Mouse (Mus musculus): ENCODE measurements around the gene Adgrg3.

The Adgrg3 gene

DNA sequence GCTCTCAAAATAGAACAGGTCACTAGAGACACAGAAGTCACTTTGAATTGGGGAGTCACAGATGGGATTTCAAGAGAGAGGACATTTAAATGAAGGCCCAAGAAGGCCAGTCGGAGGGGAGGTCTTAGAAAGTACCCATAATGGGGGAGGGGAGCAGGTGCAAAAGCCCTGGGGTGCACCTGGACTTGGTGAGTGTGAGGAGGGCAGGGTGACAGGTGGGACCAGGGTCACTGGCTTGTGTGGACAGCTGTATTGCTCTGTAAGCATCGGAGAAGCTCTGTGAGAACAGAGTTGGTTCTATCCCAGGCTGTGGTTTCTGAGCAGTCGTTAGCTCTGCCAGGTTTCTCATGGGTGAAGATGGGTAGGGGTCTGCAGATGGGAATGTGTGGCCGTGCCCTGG is 25.5 kb upstream of the Adgrg3 start:
- in situ Hi-C loops (cut with MboI; ENCODE audit: unreplicated experiment in 2 of 2): no loop called here

DNA sequence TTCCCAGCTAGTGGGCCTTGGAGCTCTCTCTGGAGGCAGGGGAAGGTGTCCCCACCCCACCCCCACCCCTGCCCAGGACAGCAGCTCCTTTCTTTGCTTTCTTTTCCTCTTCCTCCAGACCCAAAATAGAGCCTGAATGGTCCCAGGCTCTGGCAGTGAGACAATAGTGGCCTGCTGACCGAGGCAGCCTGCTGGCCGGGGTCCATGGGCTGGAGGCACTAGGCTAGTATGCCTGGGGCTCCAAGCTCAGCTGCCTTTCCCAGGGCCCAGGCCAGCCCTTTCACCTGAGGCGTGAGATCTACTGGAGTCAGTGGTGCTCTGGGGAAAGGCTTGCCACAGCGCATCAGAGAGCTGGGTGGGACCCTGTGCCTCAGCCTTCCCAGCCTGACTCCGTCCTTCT is 25.0 kb upstream of the Adgrg3 start:
- in situ Hi-C loops (cut with MboI; ENCODE audit: unreplicated experiment in 2 of 2): no loop called here

DNA sequence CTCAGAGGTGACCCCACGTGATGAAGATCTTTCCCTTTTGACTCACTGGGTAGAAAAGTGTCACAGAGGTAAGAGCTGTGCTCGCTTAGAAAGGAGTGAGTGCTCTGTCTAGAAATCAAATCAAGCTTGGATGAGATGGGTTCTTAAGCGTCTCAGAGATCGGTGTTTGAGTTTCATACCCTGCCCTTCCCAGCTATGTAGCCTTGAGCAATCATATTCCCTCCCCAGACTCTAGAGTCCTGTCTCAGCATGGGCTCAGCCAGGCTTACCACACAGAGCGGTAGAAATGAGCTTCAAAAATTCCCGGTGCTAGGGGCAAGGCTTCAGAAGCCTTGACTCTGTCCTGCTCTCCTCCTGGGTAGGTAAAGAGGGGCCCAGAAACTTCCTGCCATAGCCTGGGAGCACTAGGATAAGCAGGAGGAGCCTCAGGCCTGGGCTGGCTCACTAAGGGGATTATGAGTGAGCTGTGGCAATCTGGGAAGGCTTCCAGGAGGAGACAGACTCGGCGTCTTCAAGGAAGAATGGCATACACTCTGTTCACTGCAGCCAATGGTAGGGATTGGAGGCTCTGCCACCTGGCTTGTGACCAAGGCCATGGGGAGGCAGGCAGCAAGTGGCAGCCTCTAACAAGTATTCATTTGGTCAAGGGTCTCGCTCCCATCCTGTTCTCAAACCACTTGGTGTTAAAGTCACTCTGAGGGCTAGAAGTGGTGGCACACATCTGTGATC is 24.3 kb upstream of the Adgrg3 start:
- in situ Hi-C loops (cut with MboI; ENCODE audit: unreplicated experiment in 2 of 2): no loop called here

DNA sequence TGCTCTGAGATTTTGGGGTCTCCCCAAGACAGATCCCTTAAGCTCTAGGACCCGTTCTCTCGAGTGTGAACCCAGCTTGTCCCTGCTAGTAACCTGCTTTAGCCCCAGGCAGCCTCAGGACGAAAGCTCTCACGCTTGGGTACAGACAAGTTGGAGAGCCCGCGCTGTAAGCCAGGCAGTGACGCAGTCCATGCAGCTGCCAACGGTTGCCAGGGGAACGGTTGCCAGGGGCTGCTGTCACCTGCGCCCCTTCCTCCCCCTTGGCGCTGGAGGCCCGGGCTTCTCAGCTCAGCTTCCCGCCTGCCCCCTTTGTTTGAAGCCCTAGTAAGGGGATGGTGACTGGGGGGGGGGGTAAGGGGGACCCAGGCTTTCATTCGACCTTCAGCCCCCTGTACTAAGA is 23.5 kb upstream of the Adgrg3 start:
- in situ Hi-C loops (cut with MboI; ENCODE audit: unreplicated experiment in 2 of 2): no loop called here

DNA sequence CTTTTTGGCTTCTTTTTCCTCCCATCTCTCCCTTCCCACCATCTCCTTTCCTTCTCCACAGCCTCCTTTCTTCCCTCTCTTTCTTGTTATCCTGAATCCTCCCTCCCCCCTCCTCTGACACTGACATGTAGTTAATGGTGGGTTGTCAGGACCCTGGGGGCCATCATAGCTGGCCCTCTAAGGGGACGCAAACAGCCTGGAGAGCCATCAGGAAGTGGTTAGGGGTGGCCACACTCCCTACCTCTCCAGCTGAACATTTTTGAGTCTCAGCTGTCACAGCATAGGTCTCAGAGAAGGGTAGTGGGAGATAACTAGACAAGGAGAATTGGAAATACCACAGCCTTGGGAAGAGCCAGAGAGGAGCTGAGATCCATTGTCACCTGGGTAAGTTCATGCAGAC is 23.0 kb upstream of the Adgrg3 start:
- in situ Hi-C loops (cut with MboI; ENCODE audit: unreplicated experiment in 2 of 2): no loop called here

DNA sequence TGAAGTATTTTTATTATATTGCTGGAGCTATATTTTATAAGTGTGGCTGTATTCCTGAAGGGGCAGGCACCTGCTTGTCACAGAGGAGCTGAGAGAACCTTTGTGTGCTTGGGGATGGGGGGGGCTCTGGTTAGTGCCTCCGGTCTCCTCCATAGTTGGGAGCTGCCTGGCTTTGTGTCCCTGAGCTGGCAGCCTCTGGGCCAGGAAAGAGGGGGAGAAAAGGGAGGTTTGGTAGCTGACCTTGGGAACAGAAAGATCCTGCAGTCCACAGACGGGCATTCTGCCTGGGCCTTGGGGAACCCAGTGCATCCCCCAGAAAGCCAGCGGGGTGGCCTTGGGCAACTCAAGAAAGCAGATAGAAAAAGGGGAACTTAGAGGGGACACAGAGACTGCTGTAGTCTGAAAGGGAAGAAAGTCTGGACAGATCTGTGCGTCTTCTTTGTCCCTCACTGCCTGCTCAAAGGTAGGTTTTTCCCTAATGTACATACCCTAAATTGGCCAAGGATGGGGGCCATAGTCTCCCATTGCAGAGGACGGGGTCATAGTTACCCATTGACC is 22.1 kb upstream of the Adgrg3 start:
- in situ Hi-C loops (cut with MboI; ENCODE audit: unreplicated experiment in 2 of 2): no loop called here

DNA sequence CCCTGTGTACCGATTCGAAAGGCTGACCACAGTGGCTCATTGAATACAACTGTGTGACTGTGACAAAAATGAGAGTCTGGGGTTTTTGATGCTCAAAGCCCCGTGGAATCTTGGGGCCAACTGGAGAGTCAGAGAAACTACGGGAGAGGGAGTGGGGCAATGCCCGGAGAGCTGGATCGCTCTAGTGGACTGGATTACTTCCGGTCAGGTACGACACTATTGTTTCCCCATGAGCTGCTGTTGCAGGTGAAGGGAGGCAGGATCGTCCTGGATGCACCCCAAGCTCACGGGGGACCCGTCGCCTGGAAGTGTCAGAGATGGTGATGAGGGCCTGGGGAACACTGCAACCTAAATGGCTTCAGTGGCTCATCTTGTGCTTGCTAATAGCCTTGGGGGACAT is 21.5 kb upstream of the Adgrg3 start:
- in situ Hi-C loops (cut with MboI; ENCODE audit: unreplicated experiment in 2 of 2): no loop called here

DNA sequence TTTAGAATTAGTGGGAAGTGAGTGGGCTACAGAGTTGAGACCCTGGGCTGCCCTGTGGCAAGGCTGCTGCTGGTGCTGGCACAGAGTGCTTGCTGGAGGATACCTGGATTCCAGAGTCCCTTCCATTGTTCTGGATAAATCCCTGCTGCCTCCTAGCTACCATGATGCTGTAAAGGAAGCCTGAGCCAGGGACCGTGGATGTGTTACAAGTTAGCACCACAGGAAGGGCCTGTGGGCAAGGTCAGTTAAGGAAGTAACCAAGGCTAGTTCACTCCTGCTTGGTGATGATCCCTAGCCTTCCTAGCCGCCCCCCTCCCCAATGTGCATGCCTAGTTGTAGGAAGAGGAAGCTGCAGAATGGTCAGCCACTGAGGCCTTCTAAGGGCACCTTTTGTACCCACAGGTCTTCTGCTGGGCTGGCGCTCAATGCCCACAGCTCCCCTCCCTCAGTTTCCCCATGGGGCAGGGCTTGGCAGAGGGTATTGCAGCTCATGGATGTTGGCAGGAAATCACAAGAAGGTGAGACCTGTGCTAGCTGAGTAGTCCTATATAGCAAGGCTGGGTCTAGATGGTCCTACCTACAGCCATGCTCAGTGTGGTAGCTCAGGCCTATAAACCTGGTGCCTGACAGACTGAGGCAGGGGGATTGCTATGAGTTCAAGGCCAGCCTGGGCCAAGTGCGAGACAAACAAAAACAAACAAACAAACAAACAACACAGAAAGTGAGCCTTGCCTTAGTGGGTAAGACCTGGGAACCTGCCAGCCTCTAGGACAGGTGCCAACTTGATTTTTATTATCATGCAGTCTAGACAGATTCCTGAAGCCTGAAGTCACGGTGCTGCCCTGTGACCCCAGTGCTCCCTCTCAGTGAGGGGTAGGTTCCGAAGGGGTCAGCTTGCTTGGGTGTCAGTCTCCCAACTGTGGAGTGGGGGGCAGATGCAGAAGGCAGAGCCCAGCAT is 20.3 kb upstream of the Adgrg3 start:
- in situ Hi-C loops (cut with MboI; ENCODE audit: unreplicated experiment in 2 of 2): no loop called here

DNA sequence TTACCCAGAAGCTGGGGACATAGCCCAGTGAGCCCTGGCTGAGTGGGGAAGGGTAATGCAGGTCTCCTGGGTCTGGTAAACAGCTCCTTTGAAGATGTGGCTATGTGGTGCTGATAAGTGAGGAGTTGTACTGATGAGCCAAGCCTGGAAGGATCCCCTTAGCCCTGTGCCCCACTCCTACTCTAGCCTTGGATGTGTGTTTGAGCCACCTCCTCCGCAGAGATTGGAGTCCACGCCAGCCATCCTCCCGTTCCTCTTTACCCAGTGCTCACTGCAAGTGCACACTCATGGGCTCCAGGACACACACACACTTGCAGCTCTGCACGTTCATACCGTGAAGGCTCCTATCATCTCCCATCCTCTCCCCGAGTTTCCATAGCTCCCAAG is 19.6 kb upstream of the Adgrg3 start:
- in situ Hi-C loops (cut with MboI; ENCODE audit: unreplicated experiment in 2 of 2): no loop called here

DNA sequence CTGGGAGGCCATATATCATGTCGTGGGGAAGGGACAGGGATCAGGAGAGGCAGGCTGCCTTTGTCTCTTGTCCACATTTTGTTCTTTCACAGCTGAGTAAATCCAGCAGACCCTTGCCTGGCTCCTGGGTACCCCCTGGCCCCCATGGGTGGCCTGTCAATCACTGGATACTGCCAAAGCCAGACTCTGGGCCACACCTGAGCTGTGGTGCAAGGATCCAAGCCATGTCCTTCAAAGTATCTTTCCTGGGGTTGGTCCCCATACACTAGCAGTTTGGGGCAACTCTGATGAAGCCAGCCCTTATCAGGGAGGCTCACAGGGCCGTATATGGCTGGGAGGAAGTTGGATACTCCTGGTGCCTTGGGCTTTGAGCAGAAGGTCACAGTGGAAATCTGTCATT is 19.1 kb upstream of the Adgrg3 start:
- in situ Hi-C loops (cut with MboI; ENCODE audit: unreplicated experiment in 2 of 2): no loop called here

DNA sequence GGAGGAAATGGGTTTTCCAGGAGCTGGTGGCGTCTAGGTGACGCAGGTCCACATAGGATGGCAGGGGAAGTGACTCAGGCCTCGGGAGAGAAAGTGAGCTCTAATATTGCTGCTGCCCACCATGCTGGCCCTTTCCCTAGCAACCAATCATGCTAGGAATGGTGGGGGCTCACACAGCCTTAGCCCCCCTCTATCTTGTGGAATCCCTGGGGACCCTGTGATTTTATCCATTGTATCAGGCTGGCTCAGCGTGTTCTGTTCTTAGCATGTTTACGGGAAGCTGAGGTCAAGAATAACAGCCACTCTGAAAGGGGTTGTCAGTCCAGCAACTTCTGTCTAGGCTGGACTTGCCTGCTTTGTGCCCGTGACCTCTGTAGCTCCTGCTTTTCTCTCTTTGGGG is 18.5 kb upstream of the Adgrg3 start:
- in situ Hi-C loops (cut with MboI; ENCODE audit: unreplicated experiment in 2 of 2): no loop called here

DNA sequence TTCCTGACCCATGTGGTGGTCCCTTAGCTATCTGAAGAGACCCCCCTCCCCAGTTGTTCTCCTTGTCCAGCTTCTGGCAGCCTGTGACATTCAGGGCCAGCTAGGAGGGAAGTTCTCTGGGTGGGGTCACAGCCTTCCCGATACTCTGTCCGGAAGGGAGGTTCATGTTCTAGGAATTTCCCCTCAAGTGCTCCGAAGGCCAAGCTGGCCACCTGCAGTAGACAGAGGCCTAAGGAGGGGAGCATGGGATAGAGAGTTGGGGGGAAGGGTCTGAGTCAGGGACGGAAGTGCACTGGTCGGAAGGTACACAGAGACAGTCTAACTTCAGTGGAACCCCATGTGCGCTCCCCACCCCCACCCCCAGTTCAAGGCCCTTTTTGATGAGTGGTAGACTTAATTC is 17.5 kb upstream of the Adgrg3 start:
- in situ Hi-C loops (cut with MboI; ENCODE audit: unreplicated experiment in 2 of 2): loop anchor here (5.0 kb wide), 1 partner anchor 53 kb away; no protein-coding TSS in a partner anchor

DNA sequence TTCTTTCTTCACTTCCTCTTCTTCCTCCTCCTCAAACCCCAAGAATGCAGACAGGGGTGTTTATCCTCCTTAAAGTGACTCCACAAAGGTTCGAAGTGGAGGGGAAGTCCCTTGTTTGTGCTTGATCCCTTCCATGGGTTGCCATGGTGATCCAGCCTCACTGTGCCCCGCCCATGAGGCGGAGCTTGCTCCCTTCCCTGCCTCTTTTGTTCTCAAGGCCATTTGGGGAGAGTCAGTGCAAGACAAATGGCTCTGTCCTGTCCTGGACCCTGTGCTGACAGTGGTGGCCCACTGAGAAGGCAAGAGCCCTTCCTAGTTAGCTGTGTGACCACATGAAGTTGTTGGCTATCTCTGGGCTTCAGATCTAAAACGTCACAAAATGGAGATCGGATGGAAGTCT is 16.8 kb upstream of the Adgrg3 start:
- in situ Hi-C loops (cut with MboI; ENCODE audit: unreplicated experiment in 2 of 2): loop anchor here (5.0 kb wide), 1 partner anchor 53 kb away; no protein-coding TSS in a partner anchor

DNA sequence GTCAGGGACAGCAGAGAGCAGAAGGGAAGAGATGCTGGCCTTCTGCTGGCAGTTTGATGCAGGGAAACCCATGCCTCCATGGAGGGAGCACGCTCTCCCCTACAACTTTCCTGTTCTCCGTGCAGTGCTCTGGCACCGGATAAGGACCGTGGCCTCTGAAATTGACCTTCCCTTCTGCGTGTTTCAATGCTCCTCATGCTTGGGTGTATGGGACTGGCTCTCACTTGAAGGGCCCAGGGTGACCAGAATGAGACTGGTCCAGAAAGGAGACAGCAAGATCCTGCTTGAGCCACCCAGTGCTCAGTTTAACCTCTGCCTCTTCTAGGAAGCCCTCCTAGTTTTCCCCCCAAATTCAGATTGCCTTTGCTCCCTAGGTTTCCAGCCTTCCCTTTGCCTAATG is 16.3 kb upstream of the Adgrg3 start:
- in situ Hi-C loops (cut with MboI; ENCODE audit: unreplicated experiment in 2 of 2): loop anchor here (5.0 kb wide), 1 partner anchor 54 kb away; no protein-coding TSS in a partner anchor

DNA sequence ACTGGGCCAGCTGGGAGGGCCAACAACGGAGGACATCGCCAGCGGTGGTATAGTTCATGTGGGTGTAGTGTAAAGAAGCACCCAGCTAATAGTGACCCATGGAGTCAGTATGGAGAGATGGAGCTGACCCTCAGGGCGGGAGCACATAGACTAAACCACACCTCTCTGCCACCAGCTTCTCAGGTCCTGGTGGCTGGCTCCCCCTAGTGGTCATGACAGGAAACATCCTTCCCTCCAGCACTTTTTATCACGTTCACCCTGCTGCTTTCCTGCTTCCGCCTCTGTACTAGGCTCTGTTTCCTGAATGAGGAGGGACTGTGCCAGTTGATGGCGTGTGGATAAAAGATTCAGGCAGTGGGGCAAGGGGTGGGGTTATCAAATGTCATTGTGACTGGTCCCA is 15.8 kb upstream of the Adgrg3 start:
- in situ Hi-C loops (cut with MboI; ENCODE audit: unreplicated experiment in 2 of 2): loop anchor here (5.0 kb wide), 1 partner anchor 54 kb away; no protein-coding TSS in a partner anchor

DNA sequence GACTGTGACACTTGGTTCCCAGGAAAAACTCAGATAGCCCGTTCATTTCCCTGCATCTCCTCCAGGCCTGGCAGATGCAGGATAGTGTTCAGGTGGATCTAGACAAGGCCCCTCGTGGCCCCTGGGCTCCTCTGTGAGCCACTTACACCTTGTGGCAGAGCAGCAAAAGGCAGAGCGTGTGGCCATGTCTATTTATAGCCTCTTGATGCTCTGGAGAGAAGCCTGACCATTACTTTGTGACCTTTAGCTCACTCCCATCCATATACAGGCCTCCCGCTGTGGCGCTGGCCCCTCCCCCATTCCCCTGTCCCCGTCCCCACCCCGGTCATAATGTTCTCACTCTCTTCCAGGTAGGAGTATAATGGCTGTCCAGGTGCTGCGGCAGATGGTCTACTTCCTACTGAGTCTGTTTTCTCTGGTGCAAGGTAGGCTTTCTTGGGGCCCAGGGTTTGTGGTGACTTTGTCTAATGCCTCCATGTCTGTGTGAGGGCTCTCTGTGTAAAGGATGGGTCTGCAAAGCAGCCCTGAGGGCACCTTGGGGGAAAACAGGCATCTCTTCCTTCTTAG is 15.3 kb upstream of the Adgrg3 start:
- in situ Hi-C loops (cut with MboI; ENCODE audit: unreplicated experiment in 2 of 2): loop anchor here (5.0 kb wide), 1 partner anchor 55 kb away; no protein-coding TSS in a partner anchor

DNA sequence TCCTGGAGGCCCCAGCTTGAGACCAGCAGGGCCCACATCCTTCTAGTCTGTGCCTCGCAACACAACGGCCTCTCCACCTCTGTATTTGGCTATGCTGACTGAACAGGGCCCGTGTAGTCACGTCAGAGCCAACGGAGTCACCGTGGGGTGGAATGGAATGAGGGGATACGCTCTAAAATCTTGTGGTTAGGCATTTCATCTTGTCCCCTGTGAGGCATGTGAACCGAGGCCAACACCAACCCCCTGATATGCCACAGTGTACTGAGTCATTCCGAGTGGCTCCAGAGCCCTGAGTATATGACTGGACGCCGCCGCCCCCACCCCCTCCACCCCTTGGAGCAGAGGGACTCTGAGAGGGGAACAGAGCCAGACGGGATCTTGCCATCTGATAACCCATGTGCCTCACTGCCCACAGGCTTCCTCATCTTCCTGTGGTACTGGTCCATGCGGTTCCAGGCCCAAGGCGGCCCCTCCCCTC is 5.0 kb upstream of the Adgrg3 start:
- in situ Hi-C loops (cut with MboI; ENCODE audit: unreplicated experiment in 2 of 2): loop anchor here in 1 of 2 experiments (5.0 kb wide), 1 partner anchor 190 kb away; the partner anchor contains the start of gene Kifc3

DNA sequence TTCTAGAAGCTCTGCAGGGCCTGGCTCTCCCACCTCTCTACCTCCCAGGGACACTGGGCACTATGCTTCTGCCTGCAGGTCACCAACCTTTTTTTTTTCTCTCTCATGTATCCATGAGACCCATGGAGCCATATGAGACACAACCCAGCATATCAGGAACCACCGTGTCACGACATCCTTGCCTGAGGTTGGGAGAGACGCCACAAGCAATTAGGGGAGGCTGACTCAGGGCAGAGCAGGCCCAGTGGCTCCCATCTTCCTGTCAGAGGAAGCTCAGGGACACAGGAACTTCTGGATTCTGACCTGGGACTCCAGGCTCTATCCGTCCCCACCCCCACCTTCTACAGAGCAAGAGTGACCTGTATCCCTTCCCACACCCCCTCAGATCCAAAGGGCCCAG is 1.6 kb upstream of the Adgrg3 start:
- in situ Hi-C loops (cut with MboI; ENCODE audit: unreplicated experiment in 2 of 2): no loop called here

DNA sequence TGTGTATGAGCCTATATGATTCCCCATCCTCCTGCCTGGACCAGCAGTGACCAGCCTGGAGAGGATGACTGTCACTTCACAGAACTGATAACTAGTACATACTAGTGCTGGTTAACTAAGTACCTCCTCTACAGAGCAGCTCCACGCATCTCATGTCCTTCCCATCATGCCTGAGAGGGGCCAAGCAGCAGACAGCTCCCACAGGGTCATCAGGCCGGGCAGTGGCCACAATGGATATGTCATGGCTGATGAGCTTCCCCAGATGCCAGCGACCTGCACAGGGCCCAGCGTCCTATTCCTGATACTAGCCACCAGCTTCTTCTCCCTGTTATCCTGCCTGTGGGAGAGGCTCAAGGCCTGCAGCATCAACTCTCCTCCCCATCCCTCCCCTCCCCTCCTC is 808 bp upstream of the Adgrg3 start:
- in situ Hi-C loops (cut with MboI; ENCODE audit: unreplicated experiment in 2 of 2): no loop called here

DNA sequence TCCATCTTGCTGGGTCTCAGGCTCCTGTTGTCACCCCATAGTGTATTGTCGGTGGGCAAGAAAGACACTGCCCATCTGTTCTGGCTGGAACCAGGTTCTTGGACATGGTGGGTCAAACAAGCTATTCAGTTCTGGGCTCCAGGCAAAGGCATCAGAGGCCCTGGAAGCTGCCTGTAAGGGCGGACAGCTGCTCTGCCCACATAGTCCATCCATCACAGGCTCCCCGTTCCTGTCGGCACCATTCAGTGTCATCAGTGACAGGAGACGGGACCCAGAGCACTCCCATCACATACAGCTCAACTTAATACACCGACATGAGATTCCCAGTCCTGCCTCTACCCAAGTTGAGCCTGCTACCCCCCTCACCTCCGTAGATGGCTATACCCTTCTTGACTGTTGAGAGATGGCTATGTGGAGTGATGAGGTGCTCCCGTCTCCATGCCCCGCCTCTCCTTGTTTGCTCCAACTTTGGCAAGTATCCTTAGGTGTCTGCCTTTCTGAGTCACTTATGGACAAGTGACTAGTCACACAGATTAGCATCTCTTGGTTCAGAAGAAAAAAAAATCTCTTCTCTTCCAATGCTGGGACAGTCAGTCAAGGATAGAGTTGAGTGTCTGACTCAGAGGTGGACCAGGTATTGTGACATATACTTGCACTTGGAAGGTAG is 610 bp downstream of the Adgrg3 start:
- in situ Hi-C loops (cut with MboI; ENCODE audit: unreplicated experiment in 2 of 2): no loop called here
